Mouse (Mus musculus) liver, embryonic 14.5 days (tissue): ENCODE results near the gene Sox8. TPM values are rescaled to one million over a fixed set of nuclear protein-coding genes. Genes with fewer than 3 reads are reported as not detected.

Experiments
- ATAC-seq: fragments of 200-750 bp; cut with Nextera tagmentation; 2 replicates; pipeline ENCODE4 v1.8.0; 2017; ENCODE audit warnings: moderate number of reproducible peaks, mild to moderate bottlenecking, moderate library complexity; ENCODE audit not compliant: insufficient read depth
- DNase-seq, 3 experiments: peaks; one replicate each; pipeline ENCODE4 v3.0.0-alpha.2; 2012 to 2013; ENCODE audit warnings: low read depth in 3 of 3, low spot score in 3 of 3
- H3K27ac ChIP-seq: fragments of 300-500 bp; sonication (generic); 2 replicates; pipeline ENCODE4 v1.5.1; 2014; ENCODE audit warnings: moderate library complexity, mild to moderate bottlenecking, control low read depth, inconsistent platforms
- H3K27me3 ChIP-seq: fragments of 300-500 bp; sonication (generic); 2 replicates; pipeline ENCODE4 v1.6.1; 2014; ENCODE audit warnings: mild to moderate bottlenecking, low read length, moderate library complexity; ENCODE audit not compliant: control insufficient read depth, insufficient read depth
- H3K36me3 ChIP-seq: fragments of 300-500 bp; sonication (generic); replicated peaks from 2 replicates; pipeline ENCODE4 v1.6.1; 2014; ENCODE audit warnings: low read depth; ENCODE audit not compliant: control insufficient read depth, insufficient read depth
- H3K4me1 ChIP-seq, 2 experiments: fragments of 200-500 bp in 1 of 2; fragments of 300-500 bp in 1 of 2; sonication (generic) in 1 of 2; replicated peaks; 2 replicates each; pipeline ENCODE4 v1.6.1; 2012 to 2014; ENCODE audit warnings: antibody characterized with exemption in 1 of 2, inconsistent platforms in 1 of 2, low read length in 1 of 2; ENCODE audit not compliant: control insufficient read depth in 2 of 2, insufficient read depth in 2 of 2
- H3K4me2 ChIP-seq: fragments of 300-500 bp; sonication (generic); 2 replicates; pipeline ENCODE4 v1.6.1; 2014; ENCODE audit warnings: low read depth, mild to moderate bottlenecking, control low read depth, moderate library complexity
- H3K4me3 ChIP-seq, 2 experiments: fragments of 200-500 bp in 1 of 2; fragments of 300-500 bp in 1 of 2; sonication (generic) in 1 of 2; 2 replicates each; pipeline ENCODE4 v1.5.1; 2012 to 2014; ENCODE audit warnings: low read depth in 2 of 2, low read length in 2 of 2, mild to moderate bottlenecking in 2 of 2, control low read depth in 1 of 2, inconsistent platforms in 1 of 2, moderate library complexity in 1 of 2; ENCODE audit not compliant: insufficient read depth in 1 of 2
- H3K9ac ChIP-seq: fragments of 300-500 bp; sonication (generic); replicated peaks from 2 replicates; pipeline ENCODE4 v1.6.1; 2014; ENCODE audit warnings: mild to moderate bottlenecking, control low read depth, moderate library complexity
- H3K9me3 ChIP-seq: fragments of 300-500 bp; sonication (generic); 2 replicates; pipeline ENCODE4 v1.6.1; 2016; ENCODE audit warnings: low read length, mixed read lengths; ENCODE audit not compliant: control insufficient read depth
- CTCF ChIP-seq: IDR thresholded peaks from 2 replicates; pipeline ENCODE4 v1.5.1; 2016; ENCODE audit warnings: antibody characterized with exemption, low read depth, control low read depth
- EP300 ChIP-seq: IDR thresholded peaks from 2 replicates; pipeline ENCODE4 v1.6.1; 2016; ENCODE audit warnings: antibody characterized with exemption, low read depth
- WGBS: fragments of 180-500 bp; shearing (Covaris S2); extraction: QIAGEN DNeasy Blood & Tissue Kit; methylation state at CpG from one replicate; pipeline ENCODE4 v1.1.7; 2014; ENCODE audit not compliant: insufficient replicate concordance; 5-methylcytosine and 5-hydroxymethylcytosine counted together
- polyA plus RNA-seq, 2 experiments: library from polyadenylated mRNA; depleted of rRNA in 1 of 2; stranded (reverse) in 1 of 2; unstranded in 1 of 2; fragments of >200 nt; fragmentation: Nextera tagmentation in 1 of 2; extraction: Ambion mirVana in 1 of 2; gene quantifications; 2 replicates each; pipeline versions ENCODE4 v1.2.1 to v1.2.3; 2012 to 2014

Gene Sox8
- polyA plus RNA-seq, 2 experiments: 0.11 TPM; not detected in 1

- Histone ChIP-seq H3K9ac (no peak overlapping the region), H3K4me1 (peaks cover 0 to 4% of the 10 kb centered on the region in 2 experiments; a peak in 2 of 4 replicates), H3K4me3 (no peak overlapping the region), H3K9me3 (no peaks in the 10 kb centered on the region), H3K27ac (no peak overlapping the region), H3K27me3 (peaks cover 13% of the 10 kb centered on the region), H3K4me2 (no peak overlapping the region), H3K36me3 (no peaks in the 10 kb centered on the region)
- no peak for TF ChIP-seq EP300
- DNase-seq (no peak), ATAC-seq (no peak)
- WGBS: 55% methylated on average over 12 of the region's 12 CpGs
Observed at GRCm38 (mm10) chr17:25575208-25575971, 4.9 kb upstream of the Sox8 start.

GRCm38 (mm10) chr17:25571453-25571820, 951 bp upstream of the Sox8 start:
- H3K9me3 ChIP-seq: no peaks in the 10 kb centered on the region
- no peak overlapping the region for H3K9ac ChIP-seq
- peak overlapping the region; percentile 31 for H3K4me2 ChIP-seq
- H3K4me1 ChIP-seq: no peaks in the 10 kb centered on the region
- H3K4me3 ChIP-seq: no peak overlapping the region; a peak in 1 of 4 replicates
- H3K36me3 ChIP-seq: no peaks in the 10 kb centered on the region
- peaks cover 36% of the 10 kb centered on the region for H3K27me3 ChIP-seq
- no peak for DNase-seq
- ATAC-seq: no peak
- 5% methylated on average over 8 of the region's 8 CpGs for WGBS
- no peak overlapping the region for H3K27ac ChIP-seq
- no peak for TF ChIP-seq CTCF
- TF ChIP-seq EP300: no peak

- TF ChIP-seq EP300 (no peak), CTCF (no peak)
- Histone ChIP-seq H3K4me2 (peak overlapping the region; percentile 31), H3K4me3 (peak overlapping the region in 1 of 2 experiments; percentile 25; a peak in 2 of 4 replicates), H3K27ac (no peak overlapping the region), H3K9ac (no peak overlapping the region), H3K4me1 (no peaks in the 10 kb centered on the region), H3K9me3 (no peaks in the 10 kb centered on the region), H3K36me3 (no peaks in the 10 kb centered on the region), H3K27me3 (peaks cover 36% of the 10 kb centered on the region)
- no peak for ATAC-seq
- DNase-seq: no peak
- WGBS: 5% methylated on average over 54 of the region's 54 CpGs
Observed at GRCm38 (mm10) chr17:25569833-25570647, 446 bp downstream of the Sox8 start.

DNA sequence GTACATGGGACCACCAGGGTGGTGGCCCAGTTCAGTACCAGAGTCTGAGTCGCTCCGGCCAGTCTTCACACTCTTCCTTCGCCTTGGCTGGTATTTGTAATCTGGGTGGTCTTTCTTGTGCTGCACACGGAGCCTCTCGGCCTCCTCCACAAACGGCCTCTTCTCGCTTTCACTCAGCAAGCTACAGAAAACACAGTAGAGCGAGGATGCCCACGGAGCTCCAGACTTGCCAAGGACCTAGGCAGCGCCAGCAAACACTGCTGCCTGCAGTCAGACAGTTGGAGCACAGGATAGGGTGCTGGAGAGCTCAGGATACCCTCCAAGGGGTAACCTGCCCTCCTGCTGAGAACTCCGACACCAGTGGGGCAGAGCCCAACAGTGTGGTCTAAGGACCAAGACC, 1.6 kb downstream of the Sox8 start:
- no peak overlapping the region for H3K4me3 ChIP-seq
- no peaks in the 10 kb centered on the region for H3K36me3 ChIP-seq
- no peaks in the 10 kb centered on the region for H3K9me3 ChIP-seq
- TF ChIP-seq CTCF (no peak), EP300 (no peak)
- H3K4me2 ChIP-seq: no peak overlapping the region
- peaks cover 36% of the 10 kb centered on the region for H3K27me3 ChIP-seq
- no peaks in the 10 kb centered on the region for H3K4me1 ChIP-seq
- DNase-seq (no peak), ATAC-seq (no peak)
- no peak overlapping the region for H3K9ac ChIP-seq
- no peak overlapping the region for H3K27ac ChIP-seq
- WGBS: 68% methylated on average over 11 of the region's 11 CpGs

GRCm38 (mm10) chr17:25568206-25568605, 2.3 kb downstream of the Sox8 start:
- H3K27me3 ChIP-seq: peaks cover 36% of the 10 kb centered on the region
- H3K27ac ChIP-seq: no peak overlapping the region
- TF ChIP-seq EP300 (no peak), CTCF (no peak)
- H3K4me3 ChIP-seq: no peak overlapping the region
- no peaks in the 10 kb centered on the region for H3K9me3 ChIP-seq
- no peak for ATAC-seq
- DNase-seq: no peak
- H3K9ac ChIP-seq: no peak overlapping the region
- H3K4me2 ChIP-seq: no peak overlapping the region
- no peaks in the 10 kb centered on the region for H3K4me1 ChIP-seq
- 37% methylated on average over 10 of the region's 10 CpGs for WGBS
- H3K36me3 ChIP-seq: no peaks in the 10 kb centered on the region
